Mouse (Mus musculus): ENCODE data around the gene Bzw2.

Bzw2 gene

GRCm38 (mm10) chr12:36136285-36136684, 21.6 kb downstream of the Bzw2 start:
- in situ Hi-C loops (cut with MboI, MseI), result no loop called here

- in situ Hi-C loops (cut with MboI, MseI), result no loop called here
Measured at GRCm38 (mm10) chr12:36135409-36135808, 22.5 kb downstream of the Bzw2 start.

GRCm38 (mm10) chr12:36134111-36134510, 23.8 kb downstream of the Bzw2 start:
- in situ Hi-C loops (cut with MboI, MseI), result no loop called here

DNA sequence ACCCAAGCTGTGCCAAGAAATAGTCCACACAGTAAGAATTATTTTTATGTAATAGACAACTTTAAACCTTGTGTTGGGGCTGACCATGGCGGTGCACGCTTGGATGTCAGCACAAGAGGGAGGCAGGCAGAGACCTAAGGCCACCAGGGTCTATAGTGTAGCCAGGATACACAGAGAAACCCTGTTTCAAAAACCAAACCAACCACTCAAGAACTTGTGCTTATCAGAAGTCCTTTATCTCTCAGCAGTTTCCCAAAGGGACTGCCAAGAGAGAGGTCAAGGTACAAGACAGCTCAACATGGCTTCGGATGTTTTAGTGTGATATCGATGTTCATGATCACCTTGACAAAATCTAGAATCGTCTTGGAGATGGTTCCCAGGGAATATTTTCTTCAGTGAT, 24.3 kb downstream of the Bzw2 start:
- in situ Hi-C loops (cut with MboI, MseI), result no loop called here

DNA sequence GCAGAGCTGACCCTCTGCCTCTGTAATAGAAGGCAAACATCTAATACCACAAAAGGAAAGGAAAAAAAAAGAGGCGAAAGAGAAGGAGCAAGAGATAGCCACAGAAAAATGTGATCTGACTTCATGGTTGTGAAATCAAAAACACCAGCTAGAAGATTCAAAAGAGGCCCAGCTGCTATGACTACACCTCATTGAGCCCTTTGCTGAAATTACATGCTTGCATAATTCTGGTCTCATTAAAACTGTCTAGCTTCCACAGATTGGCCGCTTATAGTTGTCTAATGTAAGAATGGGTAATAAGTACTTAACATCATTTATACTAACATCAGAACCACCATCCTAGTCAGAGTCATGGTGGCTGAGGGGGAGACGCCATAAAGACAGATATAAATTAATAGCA, 25.2 kb downstream of the Bzw2 start:
- in situ Hi-C loops (cut with MboI, MseI), result no loop called here

GRCm38 (mm10) chr12:36132254-36132653, 25.6 kb downstream of the Bzw2 start:
- in situ Hi-C loops (cut with MboI, MseI), result no loop called here

- in situ Hi-C loops (cut with MboI, MseI), result no loop called here
Measured at GRCm38 (mm10) chr12:36129826-36130225, 28.1 kb downstream of the Bzw2 start.

- in situ Hi-C loops (cut with MboI, MseI), result no loop called here
Measured at GRCm38 (mm10) chr12:36126049-36126448, 31.8 kb downstream of the Bzw2 start.

DNA sequence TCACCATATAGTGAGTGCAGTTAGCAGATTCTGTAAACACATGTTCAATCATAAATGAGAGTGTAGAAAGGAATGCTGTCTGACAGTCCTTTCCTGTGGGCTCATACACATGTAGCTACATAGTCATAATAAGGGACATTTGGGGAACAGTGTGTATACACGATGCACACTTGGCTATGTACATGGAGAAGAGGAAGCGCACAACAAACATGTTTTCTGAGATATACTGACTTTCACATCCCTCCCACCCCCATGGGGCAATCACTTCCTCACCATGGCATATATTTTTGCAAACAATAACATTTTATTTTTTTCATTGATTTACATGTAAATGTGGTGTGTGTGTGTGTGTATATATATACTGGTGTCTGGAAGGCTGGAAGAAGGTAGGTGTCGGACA, 38.6 kb downstream of the Bzw2 start:
- in situ Hi-C loops (cut with MboI, MseI), result no loop called here

- in situ Hi-C loops (cut with MboI, MseI), result no loop called here
Measured at GRCm38 (mm10) chr12:36117161-36117560, 40.7 kb downstream of the Bzw2 start.

- in situ Hi-C loops (cut with MboI, MseI), result no loop called here
Measured at GRCm38 (mm10) chr12:36112081-36112480, 45.8 kb downstream of the Bzw2 start.

GRCm38 (mm10) chr12:36111110-36111509, 46.8 kb downstream of the Bzw2 start:
- in situ Hi-C loops (cut with MboI, MseI), result no loop called here

- in situ Hi-C loops (cut with MboI, MseI), result no loop called here
Measured at GRCm38 (mm10) chr12:36110457-36110856, 47.4 kb downstream of the Bzw2 start.

DNA sequence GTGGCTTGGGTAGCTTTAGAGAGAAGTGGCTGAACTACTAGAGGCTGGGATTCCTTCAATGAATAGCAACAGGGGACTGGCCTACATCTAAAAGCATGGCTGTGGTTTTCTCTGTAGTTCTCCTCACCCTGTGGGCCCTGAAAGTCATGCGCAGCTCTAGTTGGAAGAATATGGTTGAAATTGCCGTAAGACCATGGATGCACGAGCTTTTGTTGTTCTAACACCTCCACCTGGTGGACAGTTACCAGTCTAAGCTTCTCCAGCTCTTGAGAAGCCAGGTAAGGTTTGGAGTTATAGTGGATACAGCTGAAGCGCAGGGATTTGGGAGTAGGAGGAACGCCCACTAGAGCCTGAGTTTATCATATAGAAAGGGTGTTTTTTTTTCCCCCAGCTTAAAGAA, 49.4 kb downstream of the Bzw2 start:
- in situ Hi-C loops (cut with MboI, MseI), result no loop called here

DNA sequence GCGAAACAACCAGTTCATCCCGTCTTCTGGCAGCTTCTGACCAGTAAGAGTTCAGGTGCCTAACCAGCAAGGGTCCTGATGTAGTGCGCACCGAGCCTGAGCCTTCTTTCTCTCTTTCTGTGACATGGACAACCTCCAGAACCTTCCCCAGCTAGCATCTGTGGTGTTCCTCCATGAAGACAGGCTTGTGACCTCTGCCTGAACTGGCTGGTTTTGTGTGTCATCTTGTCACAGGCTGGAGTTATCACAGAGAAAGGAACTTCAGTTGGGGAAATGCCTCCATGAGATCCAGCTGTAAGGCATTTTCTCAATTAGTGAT, 54.3 kb downstream of the Bzw2 start:
- in situ Hi-C loops (cut with MboI, MseI), result no loop called here

GRCm38 (mm10) chr12:36102733-36103591, 54.9 kb downstream of the Bzw2 start:
- in situ Hi-C loops (cut with MboI, MseI), result no loop called here

- in situ Hi-C loops (cut with MboI, MseI), result no loop called here
Measured at GRCm38 (mm10) chr12:36095371-36095880, 62.5 kb downstream of the Bzw2 start.

DNA sequence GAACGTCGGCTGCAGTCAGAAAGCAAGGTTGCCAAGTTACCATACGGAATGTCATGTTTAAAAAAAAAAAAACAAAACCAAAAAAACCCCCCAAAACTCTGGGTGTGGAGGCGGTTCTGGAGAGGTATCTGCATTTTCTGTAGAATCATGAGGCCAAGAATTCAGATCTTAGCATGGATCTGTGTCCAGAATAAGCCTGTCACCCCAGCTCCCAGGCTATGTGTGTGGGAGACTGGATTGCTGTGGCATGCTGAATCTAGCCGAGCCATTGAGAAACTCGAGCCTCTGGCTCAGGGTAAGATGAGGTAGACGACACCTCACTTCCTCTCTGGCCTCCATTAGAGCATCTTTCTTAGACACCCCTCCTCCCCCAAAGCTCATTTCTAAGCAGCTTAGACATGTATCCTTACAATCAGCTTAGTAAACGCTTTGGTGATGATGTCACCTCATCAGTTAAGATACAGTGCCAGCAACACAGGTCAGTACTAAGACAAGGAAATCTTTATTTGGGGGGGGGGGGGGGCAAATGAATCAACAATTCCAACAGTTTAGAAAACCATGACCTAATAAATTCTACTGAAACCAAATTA, 64.7 kb downstream of the Bzw2 start:
- in situ Hi-C loops (cut with MboI, MseI), result no loop called here

DNA sequence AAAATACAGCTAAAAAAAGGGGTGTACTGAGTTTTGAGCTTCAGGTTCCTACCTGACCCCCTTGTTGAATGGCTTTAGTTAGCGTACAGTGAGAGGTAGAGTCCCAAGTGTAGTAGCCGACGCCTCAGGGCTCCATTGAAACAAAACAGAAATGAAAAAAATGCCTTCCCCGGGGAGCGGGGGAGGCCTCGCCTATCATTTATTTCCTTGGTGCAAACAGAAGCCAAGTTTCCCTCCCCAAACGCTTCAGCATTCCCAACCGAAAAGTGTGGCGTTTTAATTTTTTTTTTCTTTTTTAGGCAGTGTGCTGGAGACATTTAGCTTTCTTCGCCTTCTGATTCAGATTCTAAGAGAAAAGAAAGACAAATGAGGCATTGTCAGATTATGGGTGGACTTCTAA, 65.9 kb downstream of the Bzw2 start:
- in situ Hi-C loops (cut with MboI, MseI), result no loop called here

DNA sequence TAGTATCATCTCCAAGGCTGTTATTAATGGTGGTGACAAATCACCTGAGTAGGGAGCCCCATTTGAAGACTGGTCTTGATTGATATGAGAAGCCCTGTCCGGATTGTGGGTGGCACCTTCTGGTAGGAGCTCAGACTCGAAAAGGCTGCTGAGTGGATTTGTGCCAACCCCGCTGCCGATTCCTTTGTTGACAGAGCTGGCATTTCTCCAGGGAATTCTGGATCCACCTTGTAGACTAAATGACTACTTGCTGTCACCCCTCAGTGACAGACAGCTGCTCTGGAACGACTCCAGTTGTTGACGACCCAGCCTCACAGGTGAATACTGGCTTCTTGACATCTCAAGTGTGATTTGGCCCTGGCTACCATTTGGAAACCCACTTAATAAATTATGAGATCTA, 68.7 kb downstream of the Bzw2 start:
- in situ Hi-C loops (cut with MboI, MseI), result no loop called here

DNA sequence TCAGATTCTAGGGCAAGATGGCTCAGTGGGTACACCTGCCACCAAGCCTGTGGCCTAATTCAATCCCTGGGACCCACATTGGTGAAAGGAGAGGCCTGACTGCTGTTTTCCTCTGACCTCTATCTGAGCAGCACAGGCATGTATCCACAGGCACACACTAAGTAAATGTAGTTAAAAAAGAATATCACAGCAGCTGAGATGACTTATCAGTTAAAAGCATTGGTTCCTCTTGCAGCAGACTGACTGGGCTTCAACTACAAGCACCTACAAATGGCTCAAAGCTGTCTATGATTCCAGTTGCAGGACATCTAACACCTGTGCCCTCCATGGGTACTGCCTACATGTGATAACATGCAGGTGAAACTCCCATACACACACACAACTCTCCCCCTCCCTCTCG, 69.1 kb downstream of the Bzw2 start:
- in situ Hi-C loops (cut with MboI, MseI), result no loop called here

DNA sequence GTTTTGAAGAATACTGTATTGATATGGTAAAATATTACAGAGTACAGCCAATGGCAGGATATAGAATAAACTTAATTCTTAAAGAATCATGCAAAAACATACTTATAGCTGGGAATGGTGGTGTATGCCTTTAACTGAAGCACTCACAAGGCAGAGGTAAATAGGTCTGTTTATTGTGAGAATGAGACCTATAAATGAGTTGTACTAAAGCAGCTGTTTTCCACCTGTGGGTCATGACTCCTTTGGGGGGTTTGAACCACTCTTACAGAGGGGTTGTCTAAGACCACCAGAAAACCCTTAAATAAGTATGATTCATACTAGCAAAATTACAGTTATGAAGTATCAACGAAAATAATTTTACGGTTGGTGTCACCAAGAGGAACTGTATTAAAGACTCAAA, 72.5 kb downstream of the Bzw2 start:
- in situ Hi-C loops (cut with MboI, MseI), result no loop called here
